Mouse (Mus musculus) lung, adult 2 months (tissue): Measurements from ENCODE around the gene Cct5.

Source experiments
- CTCF ChIP-seq: fragments of 200-500 bp; IDR thresholded peaks from 2 replicates; pipeline ENCODE4 v1.5.1; 2011; ENCODE audit warnings: mild to moderate bottlenecking, low read length, control low read depth; ENCODE audit not compliant: insufficient read depth
- POLR2A ChIP-seq: fragments of 200-500 bp; IDR thresholded peaks from 2 replicates; pipeline ENCODE4 v1.6.1; 2011; ENCODE audit warnings: low read depth, mild to moderate bottlenecking, control low read depth, low read length, borderline replicate concordance; ENCODE audit errors: extremely low read depth

GRCm38 (mm10) chr15:31561390-31561789, 40.2 kb downstream of the Cct5 start:
- no peak for TF ChIP-seq CTCF
- no peak for TF ChIP-seq POLR2A
